Mouse (Mus musculus) heart, postnatal 4 days (tissue): ENCODE measurements around the gene Slc22a12. TPM values are rescaled to one million over a fixed set of nuclear protein-coding genes. Genes with fewer than 3 reads are reported as not detected.

ENCODE experiments used
- DNase-seq: peaks from one replicate; pipeline ENCODE4 v3.0.0; 2021
- microRNA-seq, 2 experiments: library from miRNA; unstranded; fragments of <30 nt; microRNA quantifications; one replicate each; pipeline ENCODE4 v1.2.0; 2021 to 2022
- total RNA-seq, 2 experiments: library from RNA; stranded (reverse); gene quantifications; 2 replicates each; pipeline ENCODE4 v1.2.3; 2021

The Slc22a12 gene
- total RNA-seq, 2 experiments from 2014 or later, result not detected

GRCm38 (mm10) chr19:6491538-6491937, 51.3 kb downstream of the Slc22a12 start:
- no peak for DNase-seq

GRCm38 (mm10) chr19:6489030-6489429, 53.8 kb downstream of the Slc22a12 start:
- peak; percentile 92 for DNase-seq

Small RNAs within 50 kb of the gene (microRNA-seq; reads per million reads assigned to microRNA genes)
- 0 reads per million in 2 experiments for gene Gm26460

Other genes starting within 250 kb of the Slc22a12 start
- gene Cdc42bpg, start 236.6 kb downstream of the Slc22a12 start, total RNA-seq, result 1 to 10 TPM; 8.2 to 10.0 TPM
- gene Men1, start 208.1 kb downstream of the Slc22a12 start, total RNA-seq, result 10 to 100 TPM; 16.6 to 18.5 TPM
- 10 to 100 TPM; 37.5 to 42.8 TPM for gene Map4k2, start 201.9 kb downstream of the Slc22a12 start, total RNA-seq
- 100 to 1,000 TPM; 181 to 188 TPM for gene Sf1, start 179.3 kb downstream of the Slc22a12 start, total RNA-seq
- gene Pygm, start 158.6 kb downstream of the Slc22a12 start, total RNA-seq, result 100 to 1,000 TPM; 455 to 466 TPM
- 10 to 100 TPM; 42.6 to 45.1 TPM for gene Rasgrp2, start 143.7 kb downstream of the Slc22a12 start, total RNA-seq
- 1 to 10 TPM; 3.5 to 3.7 TPM for gene Nrxn2, start 124.3 kb downstream of the Slc22a12 start, total RNA-seq